Mouse (Mus musculus): Measurements from ENCODE around the gene Pars2.

DNA sequence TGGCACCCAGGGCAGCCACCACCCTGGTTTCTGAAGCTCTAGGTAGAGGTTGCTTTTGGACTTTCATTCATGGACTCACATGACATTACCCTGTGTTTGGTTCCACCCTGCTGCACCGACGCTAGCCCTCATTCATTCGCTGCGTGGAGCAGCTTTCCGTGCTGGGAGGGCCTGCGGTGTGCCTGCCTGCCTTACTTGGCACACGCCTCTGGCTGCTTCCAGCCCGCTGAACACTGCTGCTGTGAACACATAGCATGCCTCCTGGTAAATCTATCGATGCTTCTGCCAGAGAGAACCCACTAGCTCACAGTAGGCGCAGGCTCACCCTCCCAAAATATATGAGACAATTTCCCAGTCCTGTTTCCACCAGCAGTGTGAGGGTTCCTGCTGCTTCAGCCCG, 53.5 kb downstream of the Pars2 start:
- TF ChIP-seq POLR2A (IDR thresholded peaks at IDR 0.05; ENCODE audit: insufficient read depth, low read depth, low read length) (peak; percentile 31; the same call in 1 of the 2 replicates), CTCF (IDR thresholded peaks at IDR 0.05; ENCODE audit: insufficient read depth, low read depth, low read length) (no peak)
